Mouse (Mus musculus) ES-E14 (cell line): ENCODE data around the gene Fopnl. TPM values are rescaled to one million over a fixed set of nuclear protein-coding genes. Genes with fewer than 3 reads are reported as not detected.

ENCODE experiments used
- DNase-seq: peaks from one replicate; pipeline ENCODE4 v3.0.0-alpha.2; 2013; ENCODE audit warnings: low read depth, low spot score
- H3K27ac ChIP-seq: 2 replicates; pipeline ENCODE4 v1.5.1; 2012; ENCODE audit warnings: low read depth, mild to moderate bottlenecking, low read length, moderate library complexity, mixed read lengths; ENCODE audit not compliant: poor library complexity, insufficient read depth, severe bottlenecking
- H3K36me3 ChIP-seq: 2 replicates; pipeline ENCODE4 v1.6.1; 2012; ENCODE audit warnings: mild to moderate bottlenecking, low read length, moderate library complexity, mixed read lengths; ENCODE audit not compliant: control insufficient read depth, poor library complexity, insufficient read depth, severe bottlenecking
- H3K4me1 ChIP-seq, 2 experiments: fragments of 150-350 bp in 1 of 2; sonication (generic) in 1 of 2; 2 replicates each; pipeline ENCODE4 v1.6.1; 2012; ENCODE audit warnings: low read length in 2 of 2, mild to moderate bottlenecking in 1 of 2, mixed read lengths in 1 of 2; ENCODE audit not compliant: control insufficient read depth in 2 of 2, insufficient read depth in 2 of 2, poor library complexity in 1 of 2
- H3K4me3 ChIP-seq, 2 experiments: fragments of 150-350 bp in 1 of 2; sonication (generic) in 1 of 2; 2 replicates each; pipeline ENCODE4 v1.5.1; 2012; ENCODE audit warnings: low read length in 2 of 2, low read depth in 1 of 2, mild to moderate bottlenecking in 1 of 2, mixed read lengths in 1 of 2; ENCODE audit not compliant: insufficient read depth in 1 of 2, poor library complexity in 1 of 2, severe bottlenecking in 1 of 2
- H3K9ac ChIP-seq: 2 replicates; pipeline ENCODE4 v1.6.1; 2012; ENCODE audit warnings: low read depth, mild to moderate bottlenecking, low read length, mixed read lengths; ENCODE audit not compliant: poor library complexity, insufficient read depth, severe bottlenecking
- H3K9me3 ChIP-seq: fragments of 150-350 bp; sonication (generic); 2 replicates; pipeline ENCODE4 v1.6.1; 2012; ENCODE audit warnings: low read depth, mild to moderate bottlenecking, low read length; ENCODE audit not compliant: control insufficient read depth, insufficient read depth
- CHD2 ChIP-seq: IDR thresholded peaks from 2 replicates; pipeline ENCODE4 v1.6.1; 2014; ENCODE audit warnings: mild to moderate bottlenecking, low read depth, low read length, inconsistent platforms
- HCFC1 ChIP-seq: IDR thresholded peaks from 2 replicates; pipeline ENCODE4 v1.6.1; 2012; ENCODE audit warnings: low read length, inconsistent platforms, borderline replicate concordance; ENCODE audit not compliant: insufficient read depth
- MAFK ChIP-seq: IDR thresholded peaks from 2 replicates; pipeline ENCODE4 v1.6.1; 2014; ENCODE audit warnings: mild to moderate bottlenecking, low read depth, low read length, inconsistent platforms; ENCODE audit not compliant: insufficient read depth
- ZC3H11A ChIP-seq: IDR thresholded peaks from 2 replicates; pipeline ENCODE4 v1.6.1; 2012; ENCODE audit warnings: low read depth, mild to moderate bottlenecking, inconsistent platforms, low read length, borderline replicate concordance
- ZNF384 ChIP-seq: IDR thresholded peaks from 2 replicates; pipeline ENCODE4 v1.6.1; 2012; ENCODE audit warnings: low read depth, low read length, inconsistent platforms
- in situ Hi-C, 2 experiments: fragments of 600-800 bp; cut with MboI; formaldehyde crosslinking; loops; one replicate each; pipeline ENCODE4 v1.15.1; 2025; ENCODE audit warnings: low sequenced_read_pairs in 2 of 2, inconsistent platforms in 1 of 2; ENCODE audit not compliant: unreplicated experiment in 2 of 2
- total RNA-seq: library from RNA; depleted of rRNA; stranded (reverse); fragments of 300-350 nt; gene quantifications from 2 replicates; pipeline ENCODE4 v1.2.3, GENCODE M21; 2012

Fopnl gene
- total RNA-seq, 1 experiment = 22.1 TPM

- peaks cover 0 to 2% of the 10 kb centered on the region in 2 experiments; a peak in 1 of 4 replicates for H3K4me1 ChIP-seq
- in situ Hi-C loops = no loop called here
- no peak for TF ChIP-seq MAFK
- TF ChIP-seq ZC3H11A = no peak
- no peak for TF ChIP-seq CHD2
- TF ChIP-seq HCFC1 = no peak
- TF ChIP-seq ZNF384 = no peak
Observed at GRCm38 (mm10) chr16:14358531-14358930, 41.3 kb upstream of the Fopnl start.

GRCm38 (mm10) chr16:14357859-14358258, 40.7 kb upstream of the Fopnl start:
- no peak for DNase-seq
- Histone ChIP-seq H3K9ac (no peak overlapping the region), H3K4me1 (peaks cover 2 to 3% of the 10 kb centered on the region in 2 experiments; a peak in 1 of 4 replicates), H3K36me3 (no peaks in the 10 kb centered on the region), H3K9me3 (no peaks in the 10 kb centered on the region), H3K27ac (no peak overlapping the region), H3K4me3 (no peak overlapping the region)
- in situ Hi-C loops = no loop called here
- TF ChIP-seq ZC3H11A (no peak), ZNF384 (no peak)

More at GRCm38 (mm10) chr16:14358531-14358930, 41.3 kb upstream of the Fopnl start:
- no peak for DNase-seq
- Histone ChIP-seq H3K9me3 (no peaks in the 10 kb centered on the region), H3K27ac (no peak overlapping the region), H3K36me3 (no peaks in the 10 kb centered on the region), H3K4me3 (no peak overlapping the region), H3K9ac (no peak overlapping the region)

- DNase-seq = no peak
- Histone ChIP-seq H3K9me3 (no peaks in the 10 kb centered on the region), H3K9ac (no peak overlapping the region), H3K27ac (no peak overlapping the region), H3K4me1 (peaks cover 3 to 4% of the 10 kb centered on the region in 2 experiments; a peak in 2 of 4 replicates), H3K36me3 (no peaks in the 10 kb centered on the region), H3K4me3 (no peak overlapping the region)
- in situ Hi-C loops = no loop called here
- TF ChIP-seq HCFC1 = no peak
- peak; percentile 94 for TF ChIP-seq MAFK
- no peak for TF ChIP-seq ZNF384
Observed at GRCm38 (mm10) chr16:14352663-14353062, 35.5 kb upstream of the Fopnl start.

- H3K27ac ChIP-seq = no peak overlapping the region
- TF ChIP-seq MAFK (no peak), HCFC1 (no peak), ZC3H11A (no peak)
- H3K4me3 ChIP-seq = no peak overlapping the region
- peaks cover 2 to 3% of the 10 kb centered on the region in 2 experiments; a peak in 2 of 4 replicates for H3K4me1 ChIP-seq
- DNase-seq = no peak
- no peak overlapping the region for H3K9ac ChIP-seq
- H3K36me3 ChIP-seq = no peaks in the 10 kb centered on the region
- H3K9me3 ChIP-seq = no peaks in the 10 kb centered on the region
- in situ Hi-C loops = no loop called here
Observed at GRCm38 (mm10) chr16:14352234-14352633, 35.0 kb upstream of the Fopnl start.

- in situ Hi-C loops = no loop called here
- H3K9me3 ChIP-seq = no peaks in the 10 kb centered on the region
- H3K36me3 ChIP-seq = no peaks in the 10 kb centered on the region
- no peak overlapping the region for H3K4me3 ChIP-seq
- peaks cover 2 to 3% of the 10 kb centered on the region in 2 experiments; a peak in 2 of 4 replicates for H3K4me1 ChIP-seq
- no peak for DNase-seq
- TF ChIP-seq HCFC1 (no peak), MAFK (no peak), ZC3H11A (no peak), CHD2 (no peak), ZNF384 (no peak)
- no peak overlapping the region for H3K27ac ChIP-seq
- H3K9ac ChIP-seq = no peak overlapping the region
Observed at GRCm38 (mm10) chr16:14351571-14351970, 34.4 kb upstream of the Fopnl start.
